Mouse (Mus musculus) liver, embryonic 14.5 days (tissue): ENCODE measurements at regions not wholly inside any gene's neighbourhood (a gene's known extent, or its start where the extent isn't known, plus 50 kb on each side); places are given as distances from the start of the nearest gene placed in this dataset.
A peak's percentile ranks its signal among the peaks of the same experiment; 100 is the strongest.

ENCODE experiments used
- ATAC-seq: fragments of 200-750 bp; cut with Nextera tagmentation; 2 replicates; pipeline ENCODE4 v1.8.0; 2017; ENCODE audit warnings: moderate number of reproducible peaks, mild to moderate bottlenecking, moderate library complexity; ENCODE audit not compliant: insufficient read depth
- DNase-seq, 3 experiments: peaks; one replicate each; pipeline ENCODE4 v3.0.0-alpha.2; 2012 to 2013; ENCODE audit warnings: low read depth in 3 of 3, low spot score in 3 of 3
- H3K27ac ChIP-seq: fragments of 300-500 bp; sonication (generic); 2 replicates; pipeline ENCODE4 v1.5.1; 2014; ENCODE audit warnings: moderate library complexity, mild to moderate bottlenecking, control low read depth, inconsistent platforms
- H3K27me3 ChIP-seq: fragments of 300-500 bp; sonication (generic); 2 replicates; pipeline ENCODE4 v1.6.1; 2014; ENCODE audit warnings: mild to moderate bottlenecking, low read length, moderate library complexity; ENCODE audit not compliant: control insufficient read depth, insufficient read depth
- H3K36me3 ChIP-seq: fragments of 300-500 bp; sonication (generic); replicated peaks from 2 replicates; pipeline ENCODE4 v1.6.1; 2014; ENCODE audit warnings: low read depth; ENCODE audit not compliant: control insufficient read depth, insufficient read depth
- H3K4me1 ChIP-seq, 2 experiments: fragments of 200-500 bp in 1 of 2; fragments of 300-500 bp in 1 of 2; sonication (generic) in 1 of 2; replicated peaks; 2 replicates each; pipeline ENCODE4 v1.6.1; 2012 to 2014; ENCODE audit warnings: antibody characterized with exemption in 1 of 2, inconsistent platforms in 1 of 2, low read length in 1 of 2; ENCODE audit not compliant: control insufficient read depth in 2 of 2, insufficient read depth in 2 of 2
- H3K4me2 ChIP-seq: fragments of 300-500 bp; sonication (generic); 2 replicates; pipeline ENCODE4 v1.6.1; 2014; ENCODE audit warnings: low read depth, mild to moderate bottlenecking, control low read depth, moderate library complexity
- H3K4me3 ChIP-seq, 2 experiments: fragments of 200-500 bp in 1 of 2; fragments of 300-500 bp in 1 of 2; sonication (generic) in 1 of 2; 2 replicates each; pipeline ENCODE4 v1.5.1; 2012 to 2014; ENCODE audit warnings: low read depth in 2 of 2, low read length in 2 of 2, mild to moderate bottlenecking in 2 of 2, control low read depth in 1 of 2, inconsistent platforms in 1 of 2, moderate library complexity in 1 of 2; ENCODE audit not compliant: insufficient read depth in 1 of 2
- H3K9ac ChIP-seq: fragments of 300-500 bp; sonication (generic); replicated peaks from 2 replicates; pipeline ENCODE4 v1.6.1; 2014; ENCODE audit warnings: mild to moderate bottlenecking, control low read depth, moderate library complexity
- H3K9me3 ChIP-seq: fragments of 300-500 bp; sonication (generic); 2 replicates; pipeline ENCODE4 v1.6.1; 2016; ENCODE audit warnings: low read length, mixed read lengths; ENCODE audit not compliant: control insufficient read depth
- CTCF ChIP-seq: IDR thresholded peaks from 2 replicates; pipeline ENCODE4 v1.5.1; 2016; ENCODE audit warnings: antibody characterized with exemption, low read depth, control low read depth
- EP300 ChIP-seq: IDR thresholded peaks from 2 replicates; pipeline ENCODE4 v1.6.1; 2016; ENCODE audit warnings: antibody characterized with exemption, low read depth
- WGBS: fragments of 180-500 bp; shearing (Covaris S2); extraction: QIAGEN DNeasy Blood & Tissue Kit; methylation state at CpG from one replicate; pipeline ENCODE4 v1.1.7; 2014; ENCODE audit not compliant: insufficient replicate concordance; 5-methylcytosine and 5-hydroxymethylcytosine counted together

GRCm38 (mm10) chr11:79776577-79776976 is 185.6 kb downstream of the Rab11fip4 start:
- ATAC-seq = no peak
- Histone ChIP-seq H3K9ac (no peak overlapping the region), H3K4me1 (peaks cover 0 to 15% of the 10 kb centered on the region in 2 experiments; a peak in 2 of 4 replicates), H3K36me3 (no peaks in the 10 kb centered on the region), H3K4me2 (no peak overlapping the region), H3K27me3 (no peaks in the 10 kb centered on the region), H3K9me3 (no peaks in the 10 kb centered on the region), H3K4me3 (no peak overlapping the region), H3K27ac (no peak overlapping the region)
- DNase-seq = no peak
- 61% methylated on average over 6 of the region's 6 CpGs for WGBS
- no peak for TF ChIP-seq EP300
- no peak for TF ChIP-seq CTCF

- ATAC-seq (no peak), DNase-seq (no peak)
- Histone ChIP-seq H3K9ac (no peak overlapping the region), H3K27ac (no peak overlapping the region), H3K4me2 (no peak overlapping the region), H3K4me3 (no peak overlapping the region), H3K27me3 (no peaks in the 10 kb centered on the region), H3K4me1 (peaks cover 0 to 11% of the 10 kb centered on the region in 2 experiments; a peak in 2 of 4 replicates), H3K9me3 (no peaks in the 10 kb centered on the region), H3K36me3 (no peaks in the 10 kb centered on the region)
- WGBS = 44% methylated on average over 1 of the region's 1 CpGs
- no peak for TF ChIP-seq EP300
- TF ChIP-seq CTCF = no peak
These were observed 182.7 kb downstream of the Rab11fip4 start for GRCm38 (mm10) chr11:79773755-79774154.

- Histone ChIP-seq H3K9me3 (no peaks in the 10 kb centered on the region), H3K36me3 (no peaks in the 10 kb centered on the region), H3K9ac (no peak overlapping the region), H3K4me1 (peaks cover 0 to 2% of the 10 kb centered on the region in 2 experiments; a peak in 2 of 4 replicates), H3K27ac (no peak overlapping the region), H3K4me3 (no peak overlapping the region), H3K27me3 (no peaks in the 10 kb centered on the region), H3K4me2 (no peak overlapping the region)
- ATAC-seq = peak; percentile 85
- 44% methylated on average over 3 of the region's 3 CpGs for WGBS
- peak; percentile 33 to 54 (median 49) for DNase-seq
- TF ChIP-seq EP300 = no peak
- no peak for TF ChIP-seq CTCF
These were observed 180.4 kb downstream of the Rab11fip4 start for GRCm38 (mm10) chr11:79771431-79771830.

GRCm38 (mm10) chr11:79767111-79767510 is 176.1 kb downstream of the Rab11fip4 start:
- WGBS = 82% methylated on average over 5 of the region's 5 CpGs
- Histone ChIP-seq H3K4me1 (peaks cover 0 to 2% of the 10 kb centered on the region in 2 experiments; a peak in 2 of 4 replicates), H3K36me3 (no peaks in the 10 kb centered on the region)

GRCm38 (mm10) chr11:79766036-79766435 is 175.0 kb downstream of the Rab11fip4 start:
- Histone ChIP-seq H3K9me3 (no peaks in the 10 kb centered on the region), H3K4me1 (no peaks in the 10 kb centered on the region; a peak in 1 of 4 replicates), H3K4me2 (no peak overlapping the region), H3K27me3 (no peaks in the 10 kb centered on the region), H3K9ac (no peak overlapping the region), H3K36me3 (no peaks in the 10 kb centered on the region), H3K27ac (no peak overlapping the region), H3K4me3 (no peak overlapping the region)
- no peak for DNase-seq
- ATAC-seq = no peak
- TF ChIP-seq EP300 (no peak), CTCF (no peak)
- 78% methylated on average over 2 of the region's 2 CpGs for WGBS

More at GRCm38 (mm10) chr11:79767111-79767510, 176.1 kb downstream of the Rab11fip4 start:
- no peaks in the 10 kb centered on the region for H3K9me3 ChIP-seq
- no peak overlapping the region for H3K4me3 ChIP-seq
- TF ChIP-seq CTCF (no peak), EP300 (no peak)
- ATAC-seq (no peak), DNase-seq (no peak)
- no peak overlapping the region for H3K9ac ChIP-seq
- no peak overlapping the region for H3K4me2 ChIP-seq
- H3K27ac ChIP-seq = no peak overlapping the region
- H3K27me3 ChIP-seq = no peaks in the 10 kb centered on the region
